In genomic region chr12:110485585-110486331, GRCm38 (mm10) we compare ENCODE assay signal across 7 mouse cellular contexts. TPM values are rescaled to one million over a fixed set of nuclear protein-coding genes. Genes with fewer than 3 reads are reported as not detected.
A peak's percentile ranks its signal among the peaks of the same experiment; 100 is the strongest.
DNase-seq lines count a peak whose midpoint lies in the region; ATAC-seq lines count a peak whose summit lies in the region.

No protein-coding gene starts in this region.

- peak; percentile 88 for ATAC-seq in intestine, embryonic 16.5 days
- peak; percentile 86 for ATAC-seq in midbrain, embryonic 11.5 days (ENCODE audit: low FRiP score)

- peak; percentile 84 for DNase-seq in adrenal gland, adult 8-10 months
- peak; percentile 85 for DNase-seq in embryo, embryonic 9.5 days (ENCODE audit: extremely low spot score)
- peak; percentile 61 to 79 for DNase-seq in gastrocnemius, postnatal 4 days (ENCODE audit: low spot score in 2 of 2)
- peak; percentile 76 to 79 for DNase-seq in left cerebral cortex, postnatal 36 days (ENCODE audit: low spot score in 2 of 2)
- DNase-seq in midbrain, embryonic 11.5 days (ENCODE audit: low spot score, missing footprints), result peak; percentile 98
- peak; percentile 94 for DNase-seq in skeletal muscle tissue, adult 2 months (ENCODE audit: low read depth, low spot score)

- H3K4me1 ChIP-seq in intestine, embryonic 16.5 days (ENCODE audit: control insufficient read depth, insufficient read depth, low read length), result peaks cover 19% of the 10 kb centered on the region
- peaks cover 23% of the 10 kb centered on the region for H3K4me1 ChIP-seq in midbrain, embryonic 11.5 days (ENCODE audit: control insufficient read depth, insufficient read depth, low read length)

- WGBS in intestine, embryonic 16.5 days, result under 1% methylated on average over 27 of the region's 27 CpGs
- under 1% methylated on average over 27 of the region's 27 CpGs for WGBS in midbrain, embryonic 11.5 days

- H3K4me3 ChIP-seq in intestine, embryonic 16.5 days (ENCODE audit: low read length), result peak overlapping the region; percentile 59
- H3K4me3 ChIP-seq in midbrain, embryonic 11.5 days (ENCODE audit: low read depth, low read length), result peak overlapping the region; percentile 48

- peak overlapping the region; percentile 99 for H3K27ac ChIP-seq in intestine, embryonic 16.5 days (ENCODE audit: low read length)
- peak overlapping the region; percentile 92 for H3K27ac ChIP-seq in midbrain, embryonic 11.5 days (ENCODE audit: low read depth, low read length)

- intact Hi-C loops in left cerebral cortex, postnatal 36 days (cut with DNase I), result no loop called here

- H3K4me2 ChIP-seq in intestine, embryonic 16.5 days (ENCODE audit: low read depth, low read length), result peak overlapping the region; percentile 85
- H3K4me2 ChIP-seq in midbrain, embryonic 11.5 days, result peak overlapping the region; percentile 89

- H3K36me3 ChIP-seq in intestine, embryonic 16.5 days (ENCODE audit: control insufficient read depth, insufficient read depth, low read length), result 0 out of 2 replicates have a peak, but pooled peaks cover 2% of the 10 kb centered on the region
- H3K36me3 ChIP-seq in midbrain, embryonic 11.5 days (ENCODE audit: control insufficient read depth, insufficient read depth, low read length), result no peaks in the 10 kb centered on the region

- H3K9me3 ChIP-seq in intestine, embryonic 16.5 days (ENCODE audit: control insufficient read depth, low read length), result no peaks in the 10 kb centered on the region
- no peaks in the 10 kb centered on the region for H3K9me3 ChIP-seq in midbrain, embryonic 11.5 days (ENCODE audit: control insufficient read depth, low read length)

- H3K9ac ChIP-seq in intestine, embryonic 16.5 days (ENCODE audit: low read depth, low read length), result peak overlapping the region; percentile 81
- H3K9ac ChIP-seq in midbrain, embryonic 11.5 days (ENCODE audit: low read length), result peak overlapping the region; percentile 83

- no peaks in the 10 kb centered on the region for H3K27me3 ChIP-seq in intestine, embryonic 16.5 days (replicated peaks; ENCODE audit: control insufficient read depth, insufficient read depth, low read length)
- H3K27me3 ChIP-seq in midbrain, embryonic 11.5 days (ENCODE audit: control insufficient read depth, insufficient read depth, low read length), result no peaks in the 10 kb centered on the region

RNA-seq across cellular contexts. Expression of gene Ppp2r5c, which starts 38.8 kb away (rescaled TPM):
- 100 to 1,000 TPM; 106 to 141 (median 127) TPM for total RNA-seq in adrenal gland, adult 8-10 months (2022)
- total RNA-seq in gastrocnemius, postnatal 4 days (2021), result 10 to 100 TPM; 87.5 to 88.8 TPM
- 129 and 133 TPM in 2 replicates for polyA plus RNA-seq in intestine, embryonic 16.5 days (2015; fragmentation: Nextera tagmentation; extraction: Ambion mirVana)
- total RNA-seq in left cerebral cortex, postnatal 36 days (2021), result 100 to 1,000 TPM; 270 to 283 TPM
- 175 and 183 TPM in 2 replicates for polyA plus RNA-seq in midbrain, embryonic 11.5 days (2014; fragmentation: Nextera tagmentation; extraction: Ambion mirVana)

Comparison
In these comparisons a context has a peak if more than half of its experiments do, and no peak if none do; other contexts are left out.
1. Peak in every context shown above with its lines: DNase-seq, ATAC-seq, H3K4me3 ChIP-seq and H3K27ac ChIP-seq.